Mouse (Mus musculus) mesoderm, embryonic 11.5 days (tissue): ENCODE results near the gene Spag17.
"Not testable (repeated sequence)": the region's sequence is repeated elsewhere in the genome, so short reads cannot be mapped to it uniquely, and the experiment has no call there.

Experiments used
- DNase-seq: peaks from one replicate; pipeline ENCODE4 v3.0.0-alpha.2; 2012; ENCODE audit warnings: low read depth, low spot score

The Spag17 gene

GRCm38 (mm10) chr3:99885187-99885811 is at the start of gene Spag17:
Spag17 (plus strand) TSS chr3:99885406.
- peak; percentile 12 for DNase-seq

GRCm38 (mm10) chr3:99842333-99842732 is 42.9 kb upstream of the Spag17 start:
- DNase-seq, result peak; percentile 23

- DNase-seq, result no peak
Measured at GRCm38 (mm10) chr3:99842808-99843207, 42.4 kb upstream of the Spag17 start.

GRCm38 (mm10) chr3:99843233-99843632 is 42.0 kb upstream of the Spag17 start:
- no peak for DNase-seq

- peak; percentile 12 for DNase-seq
Measured at GRCm38 (mm10) chr3:99850926-99851325, 34.3 kb upstream of the Spag17 start.

GRCm38 (mm10) chr3:99854595-99854994 is 30.6 kb upstream of the Spag17 start:
- peak; percentile 9 for DNase-seq

DNA sequence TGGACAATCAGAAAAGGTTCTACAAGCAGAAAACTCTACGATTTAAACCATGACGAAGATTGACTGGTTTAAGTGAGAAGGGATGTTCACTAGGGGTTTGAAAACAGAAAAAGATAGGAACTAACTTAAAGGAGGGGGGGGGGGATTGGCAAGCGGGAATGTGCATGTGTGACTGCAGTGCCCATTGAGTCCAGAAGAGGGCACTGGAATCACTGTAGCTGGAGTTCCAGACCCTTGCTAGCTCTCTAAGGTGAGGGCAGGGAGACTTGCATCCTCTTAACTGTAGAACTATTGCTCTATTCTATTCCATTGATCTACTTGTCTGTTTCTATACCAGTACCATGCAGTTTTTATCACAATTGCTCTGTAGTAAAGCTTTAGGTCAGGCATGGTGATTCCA is 26.3 kb upstream of the Spag17 start:
- DNase-seq, result no peak

DNA sequence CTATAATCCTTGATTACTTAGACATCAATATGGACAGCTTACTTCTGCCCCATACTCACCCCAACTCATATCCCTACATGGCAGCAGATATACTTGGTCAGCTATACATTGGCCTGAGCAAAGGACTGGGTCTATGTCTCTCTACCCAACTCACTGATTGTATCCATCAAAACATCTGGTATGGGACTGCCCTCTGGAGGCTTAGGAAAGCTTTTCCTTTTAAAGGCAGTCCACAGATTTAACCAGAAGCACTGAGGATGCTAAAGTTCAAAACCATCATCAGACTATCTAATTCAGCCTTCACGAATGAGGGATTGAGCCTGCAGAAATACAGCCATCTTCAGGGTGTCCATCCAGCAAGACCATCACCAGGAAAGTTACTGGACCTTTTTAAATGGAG is 20.5 kb upstream of the Spag17 start:
- DNase-seq, result no peak

DNA sequence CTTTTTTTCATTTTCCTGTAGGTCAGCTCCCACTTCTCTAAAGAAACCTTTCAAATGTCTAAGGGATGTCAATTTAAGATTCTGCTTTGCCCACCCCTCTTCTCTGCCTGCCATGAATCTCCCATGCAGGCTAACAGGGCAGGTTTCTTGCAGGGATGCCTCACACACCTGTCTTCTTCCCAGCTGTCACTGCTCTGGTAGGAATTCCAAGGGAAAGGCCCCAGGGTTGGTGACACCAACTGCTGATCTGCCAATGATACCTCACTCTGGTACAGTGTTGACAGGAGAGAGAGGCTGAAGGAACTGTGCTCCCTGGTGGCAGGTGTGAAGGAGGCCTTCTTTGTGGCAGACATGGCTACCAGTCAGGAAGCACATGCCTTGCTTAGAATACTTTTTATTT is 10.1 kb upstream of the Spag17 start:
- DNase-seq, result no peak

DNA sequence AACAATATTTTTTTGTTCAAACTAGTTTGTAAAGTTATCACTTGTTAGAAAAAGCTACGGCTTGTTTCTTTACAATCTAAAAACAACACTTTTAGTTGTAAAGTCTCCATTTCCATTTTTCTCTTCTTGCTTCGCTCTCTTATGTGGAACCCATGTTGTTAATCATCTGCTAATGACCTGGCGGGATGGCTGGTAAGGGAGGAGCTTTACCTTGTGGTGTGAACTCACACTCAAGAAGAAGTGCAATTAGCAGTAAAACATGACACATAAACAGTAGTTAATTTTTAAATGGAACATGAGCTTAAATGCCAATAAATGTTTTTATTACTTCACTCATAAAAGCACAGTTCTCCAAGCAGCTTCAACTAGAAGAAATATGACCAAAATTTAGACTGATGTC is 3.7 kb upstream of the Spag17 start:
- no peak for DNase-seq

GRCm38 (mm10) chr3:99883988-99884564 is 1.1 kb upstream of the Spag17 start:
- no peak for DNase-seq

DNA sequence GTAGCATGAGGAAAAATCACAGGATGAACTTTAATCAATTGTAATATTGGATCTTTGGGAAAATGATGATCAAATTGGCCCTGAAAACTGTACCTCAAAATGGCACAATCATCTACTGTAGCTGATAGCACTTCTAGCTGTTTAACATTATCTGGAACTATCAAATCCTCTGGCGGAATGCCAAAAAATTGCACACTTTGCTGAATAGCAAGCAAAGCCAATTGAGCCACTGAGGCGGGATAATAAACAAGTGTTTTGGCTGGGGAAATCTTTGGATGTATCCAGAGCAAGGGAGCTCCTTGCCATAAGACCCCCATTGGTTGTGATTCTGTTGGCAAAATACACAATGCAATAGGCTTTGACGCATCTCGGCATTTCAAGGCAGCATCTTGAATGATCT is 9.5 kb downstream of the Spag17 start:
- DNase-seq, result not testable (repeated sequence)

DNA sequence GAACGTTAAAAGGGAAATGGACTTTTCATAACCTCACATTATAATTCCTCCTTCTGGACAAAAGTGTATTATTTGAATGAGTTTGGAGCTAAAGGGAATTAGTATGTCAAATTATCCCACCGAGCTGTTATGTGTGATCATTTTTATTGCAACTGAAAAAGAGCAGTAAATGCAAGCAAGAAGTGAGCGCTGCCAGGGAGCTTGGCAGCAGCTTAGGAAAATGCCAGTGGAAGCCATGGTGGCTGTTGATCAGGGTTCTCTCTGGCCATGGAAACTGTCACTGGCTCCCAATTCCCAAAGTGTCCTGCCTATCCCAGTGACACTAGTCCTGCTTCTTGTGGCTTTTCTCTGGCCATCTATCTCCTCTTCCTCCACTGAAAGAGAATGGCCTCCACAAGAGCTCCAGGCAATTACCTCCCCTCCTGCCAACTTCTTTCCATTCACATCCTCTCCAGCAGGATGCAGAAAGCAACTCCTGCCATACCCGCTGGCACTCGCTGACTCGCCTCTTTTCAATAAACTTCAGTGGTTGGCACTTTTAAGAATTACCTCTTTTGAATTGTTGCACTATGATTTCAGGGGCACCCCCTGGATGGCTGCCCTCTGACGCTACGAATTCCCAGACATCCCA is 28.7 kb downstream of the Spag17 start:
- no peak for DNase-seq

DNA sequence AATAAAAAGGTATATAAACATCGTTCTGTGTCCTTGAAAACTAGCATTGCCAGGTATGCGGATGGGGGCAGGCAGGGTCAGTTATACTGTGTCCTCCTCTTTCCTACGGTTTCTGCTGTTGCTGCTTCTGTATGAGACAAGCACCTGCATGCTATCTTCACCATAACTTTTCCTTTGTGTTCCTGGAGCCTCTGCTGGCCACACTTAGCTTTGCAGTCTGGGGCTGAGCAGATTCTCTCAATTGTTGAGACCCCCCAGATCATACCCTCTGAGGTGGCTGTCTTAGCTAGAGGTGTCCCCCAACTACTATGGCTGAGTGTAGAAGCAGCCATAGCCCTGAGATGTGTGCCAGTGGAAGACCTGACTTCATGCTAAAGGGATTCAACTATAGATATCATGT is 37.7 kb downstream of the Spag17 start:
- DNase-seq, result no peak

- DNase-seq, result no peak
Measured at GRCm38 (mm10) chr3:99930920-99931620, 45.9 kb downstream of the Spag17 start.

GRCm38 (mm10) chr3:99936159-99936558 is 51.0 kb downstream of the Spag17 start:
- peak; percentile 43 for DNase-seq

DNA sequence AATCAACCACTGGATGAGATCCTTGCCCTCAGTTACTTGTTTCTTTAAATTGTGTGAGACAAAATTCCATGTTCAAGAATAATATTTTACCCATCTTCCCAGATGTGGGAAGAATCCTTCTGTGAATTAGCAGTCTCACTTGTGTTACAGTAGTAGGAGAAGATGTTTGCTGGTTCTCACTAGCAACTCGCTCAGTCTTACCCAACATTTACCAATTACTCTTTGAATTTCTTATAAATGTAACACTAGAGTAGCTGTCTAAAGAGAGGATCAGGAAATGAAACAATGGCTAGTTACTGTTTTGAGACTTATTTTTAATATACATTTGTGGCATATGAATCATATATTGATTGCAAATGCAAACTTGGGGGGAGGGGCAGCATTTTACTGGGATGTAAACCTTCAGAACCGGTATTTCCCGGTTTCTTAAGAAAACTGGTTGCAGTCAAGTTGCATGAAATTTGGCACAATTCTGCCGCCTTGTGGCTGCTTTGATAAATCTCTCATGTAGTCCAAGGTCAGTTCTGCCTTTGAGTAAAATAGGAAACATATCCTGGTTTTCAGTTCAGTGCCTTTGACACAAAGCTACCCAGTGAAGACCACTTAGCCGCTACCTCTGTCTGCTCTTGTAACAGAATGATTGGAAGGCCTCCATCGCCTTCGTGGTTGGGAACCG is 53.5 kb downstream of the Spag17 start:
- peak; percentile 74 for DNase-seq

- no peak for DNase-seq
Measured at GRCm38 (mm10) chr3:99945171-99945570, 60.0 kb downstream of the Spag17 start.

DNA sequence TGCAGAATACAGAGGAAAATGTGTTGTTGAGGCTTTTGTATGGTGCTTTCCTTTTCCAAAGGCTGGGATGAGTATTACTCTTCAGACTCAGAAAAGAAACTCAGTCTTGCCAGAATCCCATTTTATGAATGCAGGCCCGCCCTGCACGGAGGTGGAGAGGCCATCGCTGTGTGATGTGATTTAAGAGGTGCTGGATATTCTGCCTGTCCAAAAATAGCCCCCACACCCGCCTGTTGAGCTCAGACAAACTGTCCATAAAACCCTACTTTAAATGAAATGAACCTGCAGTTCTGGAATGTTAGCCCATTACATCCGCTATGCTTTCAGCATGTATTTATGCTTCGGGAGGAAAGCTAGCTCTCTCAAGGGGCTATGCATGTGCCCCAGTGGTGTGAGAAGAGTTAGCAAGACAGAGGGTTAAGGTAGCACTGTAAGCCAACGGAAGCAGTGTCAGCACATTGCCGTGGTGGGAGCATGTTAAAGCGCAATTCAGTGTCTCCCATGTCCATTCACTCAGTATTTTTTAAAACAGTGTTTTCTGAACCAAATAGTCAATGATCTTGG is 68.9 kb downstream of the Spag17 start:
- DNase-seq, result no peak

DNA sequence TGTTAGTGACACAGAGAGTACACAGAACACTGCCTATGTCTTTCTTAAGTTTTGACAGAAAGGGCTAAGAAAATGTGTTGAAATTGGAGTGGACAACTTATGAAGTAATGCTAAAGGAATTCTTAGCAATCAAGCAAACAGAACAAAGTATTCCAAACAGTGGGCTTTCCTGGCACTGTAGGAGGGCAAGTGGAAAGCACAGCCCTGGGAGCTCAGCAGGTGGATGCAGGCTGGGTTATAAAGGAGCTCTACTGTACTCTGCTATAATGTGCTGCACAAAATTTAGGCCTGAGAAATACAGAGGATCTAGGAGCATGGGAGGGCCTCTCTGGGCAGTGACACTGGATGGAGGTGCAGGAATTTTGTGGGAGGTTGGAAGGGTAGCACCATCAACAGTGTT is 71.3 kb downstream of the Spag17 start:
- DNase-seq, result no peak

DNA sequence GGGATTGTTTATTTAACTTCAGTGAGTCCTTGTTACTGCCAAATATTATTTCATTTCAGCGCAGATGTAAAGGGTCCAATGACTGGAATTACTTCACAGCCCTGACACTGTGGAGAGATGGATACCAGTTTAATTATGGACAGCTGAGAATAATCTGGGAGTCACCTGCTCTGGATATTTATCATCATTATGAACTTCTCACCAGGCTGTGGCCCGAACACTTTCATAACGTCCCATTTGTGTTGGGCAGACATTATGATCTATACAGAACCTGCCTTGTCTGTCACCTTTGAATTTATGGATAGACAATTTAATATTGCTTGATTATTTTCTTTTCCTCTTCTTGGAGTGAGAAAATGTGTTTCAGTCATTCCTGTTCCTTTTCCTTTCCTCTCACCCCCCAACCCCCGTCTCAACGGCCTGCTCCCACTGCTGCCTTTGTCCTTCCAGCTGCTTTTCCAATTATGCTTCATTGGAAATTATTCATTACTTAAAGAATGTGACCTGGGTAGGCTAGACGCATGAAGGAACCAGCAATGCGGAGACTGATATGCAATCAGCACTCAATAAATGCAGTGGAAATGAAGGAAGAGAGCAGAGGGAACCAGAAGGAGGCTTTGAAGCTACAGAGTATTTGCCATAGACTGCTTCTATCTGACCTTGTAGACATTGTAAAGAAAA is 74.7 kb downstream of the Spag17 start:
- no peak for DNase-seq
